Mouse (Mus musculus): ENCODE measurements around the gene Psg19. TPM values are rescaled to one million over a fixed set of nuclear protein-coding genes. Genes with fewer than 3 reads are reported as not detected.
A peak's percentile ranks its signal among the peaks of the same experiment; 100 is the strongest.
"Not testable (repeated sequence)": the region's sequence is repeated elsewhere in the genome, so short reads cannot be mapped to it uniquely, and the experiment has no call there.

Gene Psg19
- not detected for total RNA-seq (2021)

GRCm38 (mm10) chr7:18798420-18798819 is at the start of gene Psg19:
Gene Psg19, minus strand, starts transcription at chr7:18798520.
- intact Hi-C loops (cut with DNase I) = no loop called here
- DNase-seq = no peak

- intact Hi-C loops (cut with DNase I) = no loop called here
- DNase-seq = no peak
These were observed 46.5 kb upstream of the Psg19 start for GRCm38 (mm10) chr7:18844811-18845210.

DNA sequence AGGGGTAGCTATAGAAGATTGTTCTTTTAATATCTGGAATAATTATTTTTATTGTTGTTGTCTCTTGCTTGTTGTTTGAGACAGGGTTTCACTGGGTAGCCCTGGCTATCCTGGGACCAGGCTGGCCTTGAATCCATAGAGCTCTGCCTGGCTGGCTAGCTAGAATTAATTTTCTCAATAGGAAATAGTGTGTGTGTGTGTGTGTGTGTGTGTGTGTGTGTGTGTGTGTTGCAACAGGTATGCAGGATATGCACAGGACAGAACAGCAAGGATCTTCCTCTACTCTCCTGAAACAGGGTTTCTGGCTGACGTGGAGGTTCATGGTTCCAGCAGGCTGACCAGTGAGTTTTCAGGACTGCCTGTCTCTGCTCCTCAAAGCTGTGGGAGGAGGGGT is 42.9 kb upstream of the Psg19 start:
- DNase-seq = no peak
- intact Hi-C loops (cut with DNase I) = no loop called here

DNA sequence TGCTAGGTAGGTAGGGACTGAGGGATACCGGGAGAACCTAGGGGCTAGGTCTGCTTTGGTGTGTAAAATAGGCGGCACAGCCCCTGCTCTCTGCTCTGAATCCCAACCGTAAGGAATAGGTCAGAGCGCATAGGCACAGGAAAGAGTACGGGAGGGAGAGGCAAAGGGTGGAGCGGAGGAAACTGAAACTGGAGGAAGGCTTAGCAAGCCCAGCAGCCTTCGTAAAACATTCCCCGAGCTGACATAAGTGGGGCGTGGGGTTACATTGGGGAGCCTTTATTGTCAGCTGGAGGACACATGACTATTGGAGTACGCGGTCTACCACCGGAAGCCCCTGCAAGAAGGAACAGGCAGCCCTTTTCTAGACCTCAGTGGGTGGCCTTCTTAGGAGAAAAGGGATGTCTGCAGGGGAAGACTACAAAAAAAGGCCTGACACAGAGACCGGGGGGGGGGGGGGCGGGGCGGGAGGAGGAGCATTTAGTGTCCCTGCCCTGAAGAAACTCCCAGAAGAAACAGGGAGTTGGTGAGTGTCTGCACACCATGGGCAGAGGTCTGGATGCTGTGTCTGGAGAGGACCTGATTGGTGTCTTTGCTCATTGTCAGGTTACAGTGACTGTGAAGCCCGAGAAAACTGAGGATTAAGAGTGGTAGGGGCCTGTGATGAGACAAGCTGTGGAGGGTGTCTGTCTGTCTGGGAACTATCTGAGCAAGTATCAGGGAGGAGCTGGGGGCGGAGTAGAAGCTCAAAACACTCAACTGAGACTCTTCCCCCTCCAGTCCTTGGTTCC is 42.3 kb upstream of the Psg19 start:
- peak; percentile 66 to 75 for DNase-seq
- intact Hi-C loops (cut with DNase I) = no loop called here

DNA sequence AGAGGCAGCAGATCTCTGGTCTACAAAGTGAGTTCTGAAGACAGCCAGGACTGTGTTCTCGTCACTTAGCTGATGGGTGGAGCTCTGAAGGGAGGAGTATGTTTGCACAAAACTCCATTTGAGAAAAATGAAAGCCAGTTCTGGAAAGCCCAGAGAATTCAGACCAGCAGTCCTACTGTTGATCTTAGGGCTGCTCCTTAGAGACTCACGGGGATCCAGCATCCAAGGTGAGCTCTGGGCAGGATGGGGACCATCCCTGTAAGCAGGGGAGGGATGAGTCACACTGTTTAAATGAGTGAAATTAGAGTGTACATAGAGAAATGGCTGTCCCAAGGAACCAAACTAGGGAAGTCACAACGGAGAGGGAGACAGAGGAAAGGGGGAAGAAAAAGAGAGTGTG is 41.5 kb upstream of the Psg19 start, which contains the start of gene Mill2:
Gene Mill2 (plus strand): TSS at position 102 of the 400 bp plus-strand sequence.
- peak; percentile 44 to 62 for DNase-seq
- intact Hi-C loops (cut with DNase I) = no loop called here

- intact Hi-C loops (cut with DNase I) = loop anchor here (1.0 kb wide), 1 partner anchor 41 kb away; no protein-coding TSS in a partner anchor
These were observed 34.0 kb upstream of the Psg19 start for GRCm38 (mm10) chr7:18832298-18832697.

DNA sequence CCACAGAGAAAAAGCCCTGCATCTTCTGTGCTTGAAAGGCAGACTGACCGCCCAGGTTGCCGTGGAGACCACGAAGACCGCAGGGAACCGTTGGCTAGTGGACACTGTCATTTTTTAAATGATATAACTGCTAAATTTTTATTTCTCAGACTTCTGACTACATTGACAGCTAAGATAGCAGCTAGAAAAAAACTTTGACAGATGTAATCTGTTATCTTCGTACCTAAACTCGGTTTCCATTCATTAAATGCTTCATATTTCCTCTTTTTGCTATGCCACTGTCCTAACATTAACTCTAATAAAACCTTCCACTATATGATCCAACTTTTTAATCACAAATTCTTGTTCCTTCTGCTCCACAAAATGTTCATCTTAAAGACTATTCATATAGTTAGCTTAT is 31.2 kb upstream of the Psg19 start:
- DNase-seq = no peak
- intact Hi-C loops (cut with DNase I) = no loop called here

More at GRCm38 (mm10) chr7:18832298-18832697, 34.0 kb upstream of the Psg19 start:
- peak; percentile 24 to 38 for DNase-seq

- intact Hi-C loops (cut with DNase I) = loop anchor here (1.0 kb wide), 1 partner anchor 45 kb away; no protein-coding TSS in a partner anchor
- DNase-seq = peak in 1 of 2 experiments; percentile 16
These were observed 30.3 kb upstream of the Psg19 start for GRCm38 (mm10) chr7:18828592-18828991.

DNA sequence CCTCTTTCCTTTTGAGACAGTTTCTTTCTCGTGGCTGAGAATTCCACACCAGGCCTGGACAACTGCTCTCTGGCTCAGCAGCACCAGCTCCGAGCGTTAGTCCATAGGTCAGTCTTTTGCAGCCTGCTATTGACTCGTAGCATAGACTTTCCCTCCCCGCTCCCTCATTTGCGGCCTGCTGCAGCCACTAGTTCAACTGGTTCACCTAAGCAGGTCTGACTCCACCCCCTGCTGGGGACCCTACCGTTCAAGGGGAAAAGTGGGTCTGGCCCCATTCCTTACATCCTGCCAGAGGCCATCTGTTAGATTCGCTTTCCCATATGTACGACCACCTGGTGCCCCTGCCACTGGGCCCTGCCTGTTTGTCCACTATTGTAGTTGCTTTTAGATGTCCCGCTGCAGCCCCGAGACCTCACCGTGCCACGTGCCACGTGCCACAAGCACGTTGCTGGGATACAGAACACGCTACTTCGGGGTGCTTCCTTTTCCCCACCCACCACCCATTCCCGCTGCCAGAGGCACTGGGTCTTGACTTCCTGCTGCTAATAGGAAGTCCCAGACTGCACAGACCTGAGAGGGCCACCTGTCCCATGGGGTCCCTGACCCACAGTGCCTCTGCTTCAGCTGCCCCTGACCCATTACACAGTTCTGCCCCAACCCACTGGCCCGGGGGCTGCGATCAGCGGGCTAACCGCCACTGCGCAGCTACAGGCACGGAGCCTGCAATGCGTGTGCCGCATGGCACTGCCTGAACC is 29.6 kb upstream of the Psg19 start:
- no peak for DNase-seq
- intact Hi-C loops (cut with DNase I) = loop anchor here (1.0 kb wide), 1 partner anchor 45 kb away; no protein-coding TSS in a partner anchor

DNA sequence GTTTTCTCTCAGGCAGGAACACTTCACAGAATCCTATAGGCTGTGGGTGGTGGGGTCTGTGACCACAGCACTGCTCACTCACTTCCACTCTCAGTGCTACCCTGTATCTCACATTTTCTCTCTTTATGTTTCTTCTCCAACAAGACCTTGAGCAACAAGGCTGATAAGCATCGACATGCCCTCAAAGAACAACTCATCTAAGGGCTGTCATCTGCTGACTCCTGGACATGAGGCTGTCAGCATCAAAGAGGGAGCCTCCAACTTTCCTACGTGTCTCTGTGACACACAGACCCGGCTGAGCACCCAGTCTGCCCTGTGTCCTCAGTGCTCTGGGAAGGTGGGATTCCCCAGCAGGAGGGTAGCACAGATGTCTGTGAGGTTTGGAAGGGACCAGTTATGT is 23.2 kb upstream of the Psg19 start, which contains the start of gene Psg17:
Gene Psg17 (minus strand): TSS at position 101 of the 400 bp plus-strand sequence.
- no peak for DNase-seq
- intact Hi-C loops (cut with DNase I) = no loop called here

DNA sequence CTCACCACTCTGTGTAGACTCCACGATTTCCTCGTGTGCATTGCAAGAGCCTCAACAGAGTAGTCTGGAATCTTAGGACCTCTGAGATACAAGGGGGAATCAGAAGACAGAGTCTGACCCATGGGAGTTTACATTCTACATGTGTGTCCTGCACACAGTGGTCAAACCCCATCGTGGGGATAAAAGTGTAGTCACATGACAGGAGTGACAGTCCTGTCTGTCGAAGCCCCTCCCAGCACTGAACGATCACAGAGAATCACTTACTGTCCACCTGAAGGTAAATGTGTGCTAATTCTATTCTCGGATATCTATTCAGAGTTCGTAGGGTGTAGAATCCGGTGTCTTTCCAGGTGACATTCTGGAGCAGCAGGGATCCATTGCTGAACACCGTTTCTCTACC is 20.0 kb upstream of the Psg19 start:
- intact Hi-C loops (cut with DNase I) = no loop called here
- DNase-seq = no peak

- DNase-seq = no peak
- intact Hi-C loops (cut with DNase I) = no loop called here
These were observed 5.2 kb upstream of the Psg19 start for GRCm38 (mm10) chr7:18803526-18803925.

GRCm38 (mm10) chr7:18799129-18799528 is 809 bp upstream of the Psg19 start:
- no peak for DNase-seq
- intact Hi-C loops (cut with DNase I) = no loop called here

GRCm38 (mm10) chr7:18790671-18791070 is 7.6 kb downstream of the Psg19 start:
- intact Hi-C loops (cut with DNase I); DNase-seq: not testable (repeated sequence)

- DNase-seq = peak; percentile 9 to 11
- intact Hi-C loops (cut with DNase I) = loop anchor here (2.0 kb wide), 1 partner anchor 30 kb away; no protein-coding TSS in a partner anchor
These were observed 17.0 kb downstream of the Psg19 start for GRCm38 (mm10) chr7:18781301-18781700.

DNA sequence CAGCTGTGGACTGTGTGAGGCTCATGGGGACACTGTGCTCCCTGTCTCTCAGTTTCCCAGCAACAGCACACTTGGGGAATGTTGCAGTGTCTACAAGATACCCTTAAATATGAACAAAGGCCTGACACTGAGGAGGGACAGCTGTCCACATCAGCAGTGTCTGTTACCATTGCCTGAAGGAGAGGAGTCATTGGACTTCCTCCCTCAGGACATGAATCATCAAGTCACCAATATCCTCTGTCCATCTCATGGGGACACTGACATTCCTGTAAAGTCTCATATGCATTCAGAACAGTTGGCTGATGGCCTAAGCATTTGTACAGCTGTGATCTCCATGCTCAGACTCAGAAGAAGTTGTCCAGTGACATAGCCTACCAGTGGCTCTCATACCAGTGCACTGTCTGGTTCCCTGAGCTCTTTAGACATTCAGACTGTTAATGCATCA is 19.0 kb downstream of the Psg19 start:
- peak; percentile 29 to 31 for DNase-seq
- intact Hi-C loops (cut with DNase I) = no loop called here

DNA sequence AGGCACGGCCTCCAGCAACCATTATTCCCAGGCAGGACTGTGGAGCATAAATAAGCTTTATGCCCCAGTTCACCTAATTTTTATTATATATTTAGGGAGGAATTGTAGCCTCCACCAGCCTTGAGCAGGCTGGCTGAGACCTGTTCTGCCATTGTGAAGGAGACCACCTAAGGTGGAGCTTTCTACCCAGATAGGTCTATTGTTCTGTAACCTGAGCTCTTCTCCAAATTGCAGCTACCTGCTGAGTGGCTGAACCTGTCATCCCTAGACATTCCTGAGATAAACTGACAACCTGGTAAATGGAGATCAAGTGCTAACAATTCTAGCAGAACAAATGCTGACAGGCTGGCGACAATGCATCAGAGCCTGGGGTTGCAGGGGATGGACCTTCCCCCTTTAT is 35.4 kb downstream of the Psg19 start:
- intact Hi-C loops (cut with DNase I); DNase-seq: not testable (repeated sequence)

DNA sequence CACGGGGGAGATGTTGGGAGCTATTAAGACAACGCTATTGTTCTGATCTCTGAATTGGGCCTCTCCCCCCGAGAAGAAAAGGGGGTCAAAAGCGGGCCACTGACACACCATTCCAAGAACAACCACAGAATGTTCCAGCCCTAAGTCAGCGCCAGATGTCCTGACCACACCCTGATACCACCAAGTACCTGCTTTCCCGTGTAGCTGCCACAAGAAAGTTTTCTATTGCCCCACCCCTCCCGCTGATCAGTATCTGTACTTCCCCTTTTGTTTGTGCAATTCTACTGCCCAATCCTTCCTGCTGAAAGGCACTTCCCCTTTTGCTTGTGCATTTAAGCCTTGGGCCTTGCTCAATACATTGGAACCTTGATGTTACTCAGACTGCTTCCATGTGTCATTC is 38.2 kb downstream of the Psg19 start:
- DNase-seq; intact Hi-C loops (cut with DNase I): not testable (repeated sequence)

- peak; percentile 69 to 81 for DNase-seq
- intact Hi-C loops (cut with DNase I) = loop anchor here (1.0 to 2.0 kb wide), 2 partner anchors 31 to 123 kb away; no protein-coding TSS in a partner anchor
These were observed 48.3 kb downstream of the Psg19 start for GRCm38 (mm10) chr7:18749896-18750477.

DNA sequence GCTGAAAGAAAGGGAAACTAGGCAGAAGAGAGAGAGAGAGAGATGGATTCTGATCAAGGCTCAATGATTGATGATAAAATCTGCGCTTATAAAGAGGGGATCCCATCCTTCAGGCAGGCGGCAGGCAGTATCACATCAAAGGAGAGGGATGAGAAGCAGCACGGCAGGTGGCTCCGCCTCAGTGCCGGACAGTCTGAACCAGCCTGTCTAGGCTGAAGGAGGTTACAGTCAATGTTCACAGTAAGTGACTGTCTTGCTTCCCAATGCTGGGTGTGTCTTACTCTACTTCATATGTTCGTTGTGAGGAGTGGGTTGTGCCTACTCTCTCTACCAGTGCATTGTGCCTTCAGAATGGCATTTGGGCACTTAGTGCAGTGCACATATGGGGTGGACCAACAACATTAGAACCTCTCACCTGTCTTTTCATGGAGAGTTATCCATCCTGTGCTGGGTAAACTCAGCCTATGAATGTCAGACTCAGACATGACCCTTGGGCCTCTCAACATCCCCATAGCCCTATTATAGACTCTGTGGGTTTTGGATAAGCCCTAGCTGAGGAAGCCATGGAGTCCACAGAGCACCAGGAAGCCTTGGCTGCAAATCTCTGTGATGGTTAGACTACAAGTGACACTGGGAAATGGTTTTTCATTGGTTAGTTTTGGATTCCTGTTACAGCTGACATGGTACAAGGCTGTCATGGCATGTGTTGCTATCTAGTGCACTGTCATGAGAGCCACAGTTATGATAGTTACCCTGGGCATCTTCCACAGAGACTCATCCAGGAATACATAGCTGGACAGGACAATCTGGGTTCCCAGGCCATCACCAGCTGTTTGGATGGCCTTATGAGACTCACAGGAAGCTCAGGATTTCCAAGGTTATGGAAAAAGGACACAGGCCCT is 49.1 kb downstream of the Psg19 start:
- no peak for DNase-seq
- intact Hi-C loops (cut with DNase I) = loop anchor here (1.0 kb wide), 1 partner anchor 124 kb away; no protein-coding TSS in a partner anchor
